Mouse (Mus musculus): ENCODE results near the gene Gm17949. TPM values are rescaled to one million over a fixed set of nuclear protein-coding genes. Genes with fewer than 3 reads are reported as not detected.
"Not testable (repeated sequence)": the region's sequence is repeated elsewhere in the genome, so short reads cannot be mapped to it uniquely, and the experiment has no call there.

The Gm17949 gene
- polyA plus RNA-seq, 1 experiment from 2014 or later = not detected

DNA sequence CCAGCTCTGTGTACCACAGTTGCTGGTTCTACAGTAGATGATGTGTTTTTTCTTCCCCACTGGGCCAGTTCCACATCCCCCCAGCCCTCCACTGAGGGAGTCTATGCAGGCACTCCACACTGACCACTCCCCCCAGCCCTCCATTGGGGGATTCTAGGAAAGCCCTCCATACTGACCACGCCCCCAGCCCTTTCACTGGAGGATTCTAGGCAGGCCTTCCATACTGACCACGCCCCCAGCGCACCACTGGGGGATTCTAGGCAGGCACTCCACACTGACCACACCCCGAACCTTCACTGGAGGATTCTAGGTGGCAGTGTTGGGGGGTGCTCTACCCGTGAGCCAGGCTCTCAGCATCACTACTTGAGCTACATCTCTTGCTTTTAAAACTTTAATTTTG, 36.1 kb downstream of the Gm17949 start:
- 42% methylated on average over 5 of the region's 5 CpGs for WGBS
- no peak overlapping the region for H3K4me3 ChIP-seq (ENCODE audit: low read depth, low read length)
- no peak for DNase-seq (ENCODE audit: low spot score)
- no peak overlapping the region for H3K27ac ChIP-seq (ENCODE audit: low read depth, low read length)
- H3K36me3 ChIP-seq (ENCODE audit: control insufficient read depth, insufficient read depth, low read length) = no peaks in the 10 kb centered on the region
- H3K4me1 ChIP-seq (replicated peaks; ENCODE audit: control insufficient read depth, insufficient read depth, low read length) = no peaks in the 10 kb centered on the region
- no peak overlapping the region for H3K9ac ChIP-seq (ENCODE audit: low read depth, low read length)
- no peak overlapping the region for H3K4me2 ChIP-seq (replicated peaks; ENCODE audit: low read depth, low read length)
- H3K27me3 ChIP-seq (ENCODE audit: control insufficient read depth, insufficient read depth, low read length) = no peaks in the 10 kb centered on the region
- peak; percentile 48; the same call in 1 of the 2 replicates for ATAC-seq (ENCODE audit: low FRiP score)
- H3K9me3 ChIP-seq (ENCODE audit: control insufficient read depth, low read length) = no peaks in the 10 kb centered on the region

DNA sequence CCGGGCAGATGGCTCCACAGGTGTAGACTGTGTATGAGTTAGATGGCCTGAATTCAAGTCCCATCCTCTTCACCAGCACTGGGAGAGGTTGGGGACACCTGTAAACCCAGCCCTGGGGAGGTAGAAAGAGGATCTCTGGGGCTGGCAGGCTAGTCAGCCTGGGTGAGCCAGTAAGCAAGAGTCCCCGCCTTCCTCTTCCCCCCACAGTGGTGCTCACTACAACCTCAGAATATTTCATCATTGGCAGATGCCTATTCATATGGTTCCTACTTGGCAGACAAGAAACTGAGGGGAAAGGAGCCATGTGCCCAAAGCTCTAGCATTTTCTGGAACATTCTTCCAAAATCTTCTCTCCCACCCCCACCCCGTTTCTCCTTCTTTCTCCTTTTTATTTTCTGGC, 37.5 kb downstream of the Gm17949 start:
- H3K9ac ChIP-seq (ENCODE audit: low read depth, low read length) = no peak overlapping the region
- DNase-seq (ENCODE audit: low spot score) (no peak), ATAC-seq (ENCODE audit: low FRiP score) (no peak)
- H3K36me3 ChIP-seq (ENCODE audit: control insufficient read depth, insufficient read depth, low read length) = no peaks in the 10 kb centered on the region
- H3K4me1 ChIP-seq (replicated peaks; ENCODE audit: control insufficient read depth, insufficient read depth, low read length) = no peaks in the 10 kb centered on the region
- H3K4me2 ChIP-seq (replicated peaks; ENCODE audit: low read depth, low read length) = no peak overlapping the region
- H3K27me3 ChIP-seq (ENCODE audit: control insufficient read depth, insufficient read depth, low read length) = no peaks in the 10 kb centered on the region
- H3K9me3 ChIP-seq (ENCODE audit: control insufficient read depth, low read length) = no peaks in the 10 kb centered on the region
- H3K4me3 ChIP-seq (ENCODE audit: low read depth, low read length) = no peak overlapping the region
- WGBS = 95% methylated on average over 3 of the region's 3 CpGs
- no peak overlapping the region for H3K27ac ChIP-seq (ENCODE audit: low read depth, low read length)

DNA sequence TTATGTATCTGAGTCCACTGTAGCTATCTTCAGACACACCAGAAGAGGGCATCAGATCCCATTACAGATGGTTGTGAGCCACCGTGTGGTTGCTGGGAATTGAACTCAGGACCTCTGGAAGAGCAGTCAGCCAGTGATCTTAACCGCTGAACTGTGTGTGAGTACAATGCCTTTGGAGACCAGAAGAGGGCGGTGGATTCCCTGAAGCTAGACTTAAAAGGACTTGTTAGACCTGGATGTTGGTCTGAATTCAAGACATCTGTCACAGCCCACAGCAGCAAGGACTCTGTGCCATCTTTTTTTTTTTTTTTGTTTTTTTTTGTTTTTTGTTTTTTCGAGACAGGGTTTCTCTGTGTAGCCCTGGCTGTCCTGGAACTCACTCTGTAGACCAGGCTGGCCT, 40.4 kb downstream of the Gm17949 start:
- ATAC-seq (ENCODE audit: low FRiP score); H3K4me3 ChIP-seq (ENCODE audit: low read depth, low read length); DNase-seq (ENCODE audit: low spot score); H3K4me1 ChIP-seq (replicated peaks; ENCODE audit: control insufficient read depth, insufficient read depth, low read length); H3K9ac ChIP-seq (ENCODE audit: low read depth, low read length); H3K4me2 ChIP-seq (replicated peaks; ENCODE audit: low read depth, low read length); H3K36me3 ChIP-seq (ENCODE audit: control insufficient read depth, insufficient read depth, low read length); H3K27me3 ChIP-seq (ENCODE audit: control insufficient read depth, insufficient read depth, low read length); H3K9me3 ChIP-seq (ENCODE audit: control insufficient read depth, low read length); H3K27ac ChIP-seq (ENCODE audit: low read depth, low read length): not testable (repeated sequence)
- 74% methylated on average over 4 of the region's 4 CpGs for WGBS

DNA sequence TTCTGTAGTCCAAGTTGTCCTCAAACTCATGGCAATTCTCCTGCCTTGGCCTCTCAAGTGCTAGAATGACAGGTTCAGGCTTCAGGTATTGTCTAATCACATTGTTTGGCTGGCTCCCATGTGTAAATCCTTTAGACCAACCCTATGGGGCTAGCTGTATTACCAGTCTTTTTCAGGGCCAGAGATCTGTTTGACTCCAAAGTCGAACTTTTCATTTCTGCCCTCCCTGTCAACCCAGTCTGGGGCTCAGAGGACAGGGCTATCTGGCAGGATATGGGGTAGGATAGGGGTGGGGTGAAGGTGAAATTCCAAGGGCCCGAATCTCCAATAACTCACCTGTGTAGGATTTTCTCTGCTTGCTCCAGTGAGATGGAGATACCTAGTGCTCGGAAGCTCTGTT, 45.0 kb downstream of the Gm17949 start:
- no peaks in the 10 kb centered on the region for H3K36me3 ChIP-seq (ENCODE audit: control insufficient read depth, insufficient read depth, low read length)
- 75% methylated on average over 3 of the region's 3 CpGs for WGBS
- ATAC-seq (ENCODE audit: low FRiP score) = no peak

DNA sequence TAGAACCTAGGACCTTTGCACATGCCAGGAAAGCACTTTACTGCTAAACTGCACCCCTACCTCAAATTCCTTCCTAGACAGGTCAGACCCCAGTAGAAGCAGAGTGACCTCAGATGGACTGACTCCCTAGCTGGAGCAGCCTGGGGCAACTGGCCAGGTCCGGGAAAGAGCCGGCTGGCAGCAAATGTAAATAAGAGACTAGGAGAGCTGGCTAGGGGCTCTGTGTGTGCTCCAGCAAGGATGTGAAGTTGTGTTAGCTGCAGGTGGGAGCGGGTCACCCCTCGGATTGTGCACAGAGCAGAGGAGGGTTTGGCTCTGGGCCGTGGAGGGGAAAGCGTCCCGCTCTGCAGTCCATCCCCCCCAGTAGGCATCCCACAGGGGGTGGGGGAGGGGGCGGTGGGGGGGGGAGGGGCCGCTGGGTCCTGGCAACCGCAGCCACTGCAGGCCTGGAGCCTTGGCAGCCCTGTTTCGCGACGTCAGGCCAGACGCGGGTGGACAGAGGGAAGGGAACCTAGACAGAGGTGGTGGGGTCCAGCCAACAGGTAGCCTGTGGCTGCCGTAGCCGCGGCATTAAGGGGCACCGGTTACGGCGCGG, 47.7 kb downstream of the Gm17949 start, which contains the start of gene Crb3:
Gene Crb3 (plus strand): TSS at position 215 of the 595 bp plus-strand sequence.
- peak within 1 kb of the TSS; percentile 75 for H3K4me3 ChIP-seq (ENCODE audit: low read depth, low read length)
- peaks cover 27% of the 10 kb centered on the region for H3K27me3 ChIP-seq (ENCODE audit: control insufficient read depth, insufficient read depth, low read length)
- ATAC-seq (ENCODE audit: low FRiP score) (peak; percentile 15), DNase-seq (ENCODE audit: low spot score) (no peak)
- WGBS = under 1% methylated on average over 16 of the region's 22 CpGs
- peak within 1 kb of the TSS; percentile 70 for H3K27ac ChIP-seq (ENCODE audit: low read depth, low read length)
- no peaks in the 10 kb centered on the region for H3K36me3 ChIP-seq (ENCODE audit: control insufficient read depth, insufficient read depth, low read length)
- H3K4me1 ChIP-seq (replicated peaks; ENCODE audit: control insufficient read depth, insufficient read depth, low read length) = peaks cover 5% of the 10 kb centered on the region
- H3K9me3 ChIP-seq (ENCODE audit: control insufficient read depth, low read length) = no peaks in the 10 kb centered on the region
- peak within 1 kb of the TSS; percentile 85 for H3K4me2 ChIP-seq (replicated peaks; ENCODE audit: low read depth, low read length)
- H3K9ac ChIP-seq (ENCODE audit: low read depth, low read length) = peak within 1 kb of the TSS; percentile 52

More for the DNA sequence above, 45.0 kb downstream of the Gm17949 start:
- peaks cover 4% of the 10 kb centered on the region; the same call in 1 of the 2 replicates for H3K27me3 ChIP-seq (ENCODE audit: control insufficient read depth, insufficient read depth, low read length)
- H3K4me1 ChIP-seq (replicated peaks; ENCODE audit: control insufficient read depth, insufficient read depth, low read length) = no peaks in the 10 kb centered on the region; the same call in 1 of the 2 replicates
- H3K9me3 ChIP-seq (ENCODE audit: control insufficient read depth, low read length) = no peaks in the 10 kb centered on the region
- H3K4me2 ChIP-seq (replicated peaks; ENCODE audit: low read depth, low read length) = no peak overlapping the region
- no peak for DNase-seq (ENCODE audit: low spot score)
- no peak overlapping the region for H3K4me3 ChIP-seq (ENCODE audit: low read depth, low read length)
- no peak overlapping the region for H3K27ac ChIP-seq (ENCODE audit: low read depth, low read length)
- no peak overlapping the region for H3K9ac ChIP-seq (ENCODE audit: low read depth, low read length)

DNA sequence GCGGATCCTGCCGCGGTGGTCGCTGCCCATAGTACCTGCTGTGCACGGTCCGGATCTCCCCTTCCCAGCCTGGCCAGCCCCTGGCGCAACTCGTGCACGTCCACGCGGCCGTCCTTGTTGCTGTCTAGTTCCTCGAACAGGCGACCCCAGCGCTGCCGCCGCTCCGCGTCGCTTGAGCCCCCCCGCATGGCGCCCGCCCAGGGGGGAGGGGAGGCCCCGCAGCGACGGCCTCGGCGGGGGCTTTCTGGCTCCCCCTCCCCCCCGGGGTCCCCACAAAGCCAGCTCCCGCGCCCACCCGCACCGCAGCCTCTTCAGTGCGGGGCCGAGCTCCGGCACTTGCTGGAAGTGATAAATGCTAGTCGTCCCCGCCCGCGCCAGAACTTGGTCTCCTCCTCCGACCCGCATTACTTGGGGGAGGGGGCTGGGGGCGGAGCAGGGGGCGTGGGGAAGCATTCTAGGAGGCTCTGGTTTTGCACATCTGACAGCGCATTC, 48.3 kb downstream of the Gm17949 start, which contains the start of gene Slc25a23:
Gene Slc25a23 (minus strand): TSS at position 378 of the 492 bp plus-strand sequence.
- Histone ChIP-seq H3K9ac (ENCODE audit: low read depth, low read length) (peak within 1 kb of the TSS; percentile 52), H3K4me2 (replicated peaks; ENCODE audit: low read depth, low read length) (peak within 1 kb of the TSS; percentile 85), H3K36me3 (ENCODE audit: control insufficient read depth, insufficient read depth, low read length) (no peaks in the 10 kb centered on the region), H3K27ac (ENCODE audit: low read depth, low read length) (peak within 1 kb of the TSS; percentile 70), H3K4me1 (replicated peaks; ENCODE audit: control insufficient read depth, insufficient read depth, low read length) (peaks cover 5% of the 10 kb centered on the region), H3K9me3 (ENCODE audit: control insufficient read depth, low read length) (no peaks in the 10 kb centered on the region), H3K4me3 (ENCODE audit: low read depth, low read length) (peak within 1 kb of the TSS; percentile 75), H3K27me3 (ENCODE audit: control insufficient read depth, insufficient read depth, low read length) (peaks cover 31% of the 10 kb centered on the region)
- peak; percentile 77 for ATAC-seq (ENCODE audit: low FRiP score)
- WGBS = 2% methylated on average over 19 of the region's 45 CpGs
- peak; percentile 84 for DNase-seq (ENCODE audit: low spot score)

- Histone ChIP-seq H3K9ac (ENCODE audit: low read depth, low read length) (no peak overlapping the region; the same call in 1 of the 2 replicates), H3K9me3 (ENCODE audit: control insufficient read depth, low read length) (no peaks in the 10 kb centered on the region), H3K27me3 (ENCODE audit: control insufficient read depth, insufficient read depth, low read length) (peaks cover 31% of the 10 kb centered on the region), H3K36me3 (ENCODE audit: control insufficient read depth, insufficient read depth, low read length) (no peaks in the 10 kb centered on the region), H3K4me1 (replicated peaks; ENCODE audit: control insufficient read depth, insufficient read depth, low read length) (peaks cover 5% of the 10 kb centered on the region), H3K27ac (ENCODE audit: low read depth, low read length) (peak overlapping the region; percentile 70), H3K4me2 (replicated peaks; ENCODE audit: low read depth, low read length) (peak overlapping the region; percentile 85), H3K4me3 (ENCODE audit: low read depth, low read length) (peak overlapping the region; percentile 75)
- under 1% methylated on average over 44 of the region's 44 CpGs for WGBS
- DNase-seq (ENCODE audit: low spot score) (peak; percentile 96), ATAC-seq (ENCODE audit: low FRiP score) (peak; percentile 92)
Observed at GRCm38 (mm10) chr17:57060231-57060801, 49.0 kb downstream of the Gm17949 start.

DNA sequence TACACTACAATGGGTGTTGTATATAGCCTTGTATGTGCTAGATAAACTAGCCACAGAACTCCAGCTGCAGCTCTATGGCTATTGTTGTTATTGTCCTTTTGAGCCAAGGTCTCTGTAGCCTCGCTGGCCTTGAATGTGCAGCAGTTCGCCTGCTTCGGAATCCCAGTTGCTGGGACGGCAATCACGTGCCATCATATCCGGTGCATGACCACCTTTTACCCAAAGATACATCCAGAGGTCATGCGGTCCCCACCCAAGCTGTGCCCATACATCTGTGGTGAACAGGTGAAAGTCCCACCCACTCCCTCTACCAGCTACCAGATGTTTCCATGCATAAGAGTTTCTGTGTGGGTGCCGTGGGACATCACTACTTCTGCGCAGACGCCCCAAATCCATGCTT, 49.8 kb downstream of the Gm17949 start:
- ATAC-seq (ENCODE audit: low FRiP score) (no peak), DNase-seq (ENCODE audit: low spot score) (no peak)
- H3K36me3 ChIP-seq (ENCODE audit: control insufficient read depth, insufficient read depth, low read length) = no peaks in the 10 kb centered on the region
- WGBS = 48% methylated on average over 10 of the region's 10 CpGs
- peaks cover 31% of the 10 kb centered on the region for H3K27me3 ChIP-seq (ENCODE audit: control insufficient read depth, insufficient read depth, low read length)
- peaks cover 5% of the 10 kb centered on the region for H3K4me1 ChIP-seq (replicated peaks; ENCODE audit: control insufficient read depth, insufficient read depth, low read length)
- no peak overlapping the region for H3K27ac ChIP-seq (ENCODE audit: low read depth, low read length)
- H3K9ac ChIP-seq (ENCODE audit: low read depth, low read length) = no peak overlapping the region
- H3K4me3 ChIP-seq (ENCODE audit: low read depth, low read length) = no peak overlapping the region; the same call in 1 of the 2 replicates
- H3K9me3 ChIP-seq (ENCODE audit: control insufficient read depth, low read length) = no peaks in the 10 kb centered on the region
- peak overlapping the region; percentile 85 for H3K4me2 ChIP-seq (replicated peaks; ENCODE audit: low read depth, low read length)

All from hindbrain, embryonic 11.5 days (tissue).